Mouse (Mus musculus) embryo, embryonic 11 days (tissue): ENCODE data around the gene Hoxc6.

ENCODE experiments used
- DNase-seq: peaks from one replicate; pipeline ENCODE4 v3.0.0-alpha.2; 2015

Hoxc6 gene

DNA sequence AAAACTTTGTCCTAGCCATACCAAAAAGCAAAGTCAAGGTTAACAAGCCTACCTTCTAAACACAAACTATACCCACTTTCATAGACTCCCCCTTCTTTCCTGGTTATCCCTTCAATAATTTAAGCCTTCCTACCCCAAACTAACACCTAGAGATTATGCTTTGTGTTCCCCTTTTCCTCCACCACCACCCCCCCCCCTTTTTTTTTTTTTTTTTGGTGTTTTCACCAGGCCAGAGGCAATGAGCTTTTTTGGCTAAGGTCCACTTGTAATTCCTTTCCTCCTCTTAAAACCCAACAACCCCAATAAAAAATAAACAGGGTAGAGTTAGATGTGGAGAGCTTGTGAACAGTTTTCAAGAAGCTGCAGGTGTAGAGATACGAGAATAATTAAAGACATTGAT lies 28.8 kb upstream of the Hoxc6 start:
- no peak for DNase-seq

DNA sequence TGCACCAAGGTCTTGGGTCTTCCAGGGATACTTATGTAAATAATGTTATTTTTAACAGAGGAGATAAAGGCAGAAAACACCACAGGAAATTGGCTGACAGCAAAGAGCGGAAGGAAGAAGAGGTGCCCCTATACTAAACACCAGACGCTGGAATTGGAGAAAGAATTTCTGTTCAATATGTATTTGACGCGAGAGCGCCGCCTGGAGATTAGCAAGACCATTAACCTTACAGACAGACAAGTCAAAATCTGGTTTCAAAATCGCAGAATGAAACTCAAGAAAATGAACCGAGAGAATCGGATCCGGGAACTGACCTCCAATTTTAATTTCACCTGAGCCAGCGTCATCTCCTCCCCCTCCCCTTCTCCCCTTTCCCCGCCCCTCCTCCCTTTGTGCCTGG lies 27.3 kb upstream of the Hoxc6 start:
- DNase-seq = no peak

DNA sequence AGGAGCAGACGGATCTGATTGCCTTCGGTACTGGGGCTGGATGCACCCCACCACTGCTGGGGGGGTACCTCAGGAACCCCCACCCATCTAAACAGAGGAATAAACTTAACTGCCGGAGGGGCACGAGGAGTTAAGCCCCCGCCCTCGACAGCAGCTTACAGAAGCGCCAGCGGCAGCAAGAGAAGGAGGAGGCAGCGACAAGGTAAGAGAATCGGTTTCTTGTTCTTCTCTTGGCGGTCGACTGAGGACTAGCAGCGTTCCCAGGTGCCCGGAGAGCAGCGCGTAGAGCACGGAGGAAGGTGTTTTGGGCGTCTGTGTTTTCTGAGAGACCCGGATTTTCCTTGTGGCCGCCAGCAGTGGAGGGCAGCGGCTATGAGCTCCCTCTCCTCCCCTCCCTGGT lies 25.8 kb upstream of the Hoxc6 start:
- DNase-seq = no peak

DNA sequence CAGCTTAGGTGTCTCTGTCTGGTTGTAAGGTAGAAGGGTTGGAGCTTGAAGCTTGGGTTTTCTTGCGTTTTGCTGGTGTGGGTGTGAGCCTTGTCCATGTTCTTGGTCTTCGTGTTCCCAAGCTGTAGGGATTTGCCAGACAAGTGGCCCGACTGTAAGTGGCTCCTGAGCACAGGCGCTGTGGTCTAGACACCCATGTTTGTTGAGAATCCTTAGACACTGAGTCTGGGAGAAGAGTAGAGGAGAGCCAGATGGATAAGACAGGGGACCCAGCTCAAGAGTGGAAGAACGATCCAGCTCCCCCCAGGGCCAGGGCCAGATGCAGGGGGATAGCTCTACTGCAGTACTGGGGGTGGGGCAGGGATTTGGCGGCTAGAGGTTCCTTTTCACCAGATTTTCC lies 25.3 kb upstream of the Hoxc6 start:
- no peak for DNase-seq

DNA sequence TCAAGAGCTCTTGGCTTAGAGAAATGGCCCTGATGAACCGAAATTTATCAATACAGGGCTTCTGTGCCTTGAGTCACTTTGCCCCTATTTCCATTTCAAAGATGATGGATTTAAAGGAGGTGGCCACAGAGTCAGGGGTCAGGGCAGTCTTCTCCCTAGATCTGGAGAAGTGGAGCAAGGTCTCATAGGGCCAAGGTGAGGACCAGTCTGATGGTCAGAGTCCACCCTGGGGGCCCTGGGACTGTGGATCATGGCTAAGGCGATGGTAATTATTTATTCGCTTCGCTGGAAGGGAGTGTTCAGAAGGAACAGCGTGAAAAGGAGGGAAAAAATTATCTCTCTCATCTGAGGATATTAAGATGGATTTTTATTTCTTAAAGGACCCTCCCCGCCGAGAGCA lies 23.0 kb upstream of the Hoxc6 start:
- no peak for DNase-seq

DNA sequence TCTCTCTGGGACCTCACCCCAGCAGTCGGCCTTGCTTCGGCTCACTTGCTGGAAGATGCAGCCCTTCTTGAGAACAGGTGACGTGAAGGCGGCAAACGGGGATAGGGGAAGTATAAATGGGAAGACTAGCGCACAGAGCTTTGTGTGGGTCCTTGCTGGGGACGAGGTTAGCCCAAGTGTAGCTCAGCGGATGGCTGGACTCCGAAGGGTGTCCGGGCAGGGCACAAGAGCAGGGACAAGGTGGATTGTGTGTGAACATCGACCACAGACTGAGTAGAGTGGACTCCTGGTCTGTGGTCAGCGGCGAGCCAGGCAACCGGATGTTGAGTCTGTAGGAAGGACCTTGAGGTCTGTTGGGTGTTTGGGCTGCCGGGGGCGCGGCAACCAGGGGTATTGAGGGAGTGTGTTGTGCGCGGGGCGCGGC lies 22.4 kb upstream of the Hoxc6 start:
- DNase-seq = no peak

DNA sequence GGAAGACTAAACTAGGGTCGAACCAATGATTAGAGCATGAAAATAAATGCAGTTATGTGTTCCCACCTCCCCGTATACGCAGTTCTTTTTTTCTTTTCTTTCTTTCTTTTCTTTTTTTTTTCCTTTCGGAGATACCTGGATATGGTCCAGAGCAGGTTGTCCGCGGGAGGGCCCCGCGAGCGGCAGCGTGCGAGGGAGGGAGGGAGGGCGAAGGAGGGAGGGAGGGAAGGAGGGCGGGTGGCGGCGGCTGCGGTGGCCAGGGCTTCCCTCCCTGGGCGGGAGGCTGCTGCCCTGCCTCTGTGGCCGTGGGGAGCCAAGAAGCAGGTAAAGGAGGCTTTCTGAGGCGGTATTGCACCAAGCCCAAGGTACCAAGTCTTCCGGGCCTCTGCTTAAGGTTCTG lies 21.9 kb upstream of the Hoxc6 start, which contains the start of gene Hoxc9:
TSS of gene Hoxc9 (plus strand) at position 269 of the 400 bp plus-strand sequence.
- no peak for DNase-seq

DNA sequence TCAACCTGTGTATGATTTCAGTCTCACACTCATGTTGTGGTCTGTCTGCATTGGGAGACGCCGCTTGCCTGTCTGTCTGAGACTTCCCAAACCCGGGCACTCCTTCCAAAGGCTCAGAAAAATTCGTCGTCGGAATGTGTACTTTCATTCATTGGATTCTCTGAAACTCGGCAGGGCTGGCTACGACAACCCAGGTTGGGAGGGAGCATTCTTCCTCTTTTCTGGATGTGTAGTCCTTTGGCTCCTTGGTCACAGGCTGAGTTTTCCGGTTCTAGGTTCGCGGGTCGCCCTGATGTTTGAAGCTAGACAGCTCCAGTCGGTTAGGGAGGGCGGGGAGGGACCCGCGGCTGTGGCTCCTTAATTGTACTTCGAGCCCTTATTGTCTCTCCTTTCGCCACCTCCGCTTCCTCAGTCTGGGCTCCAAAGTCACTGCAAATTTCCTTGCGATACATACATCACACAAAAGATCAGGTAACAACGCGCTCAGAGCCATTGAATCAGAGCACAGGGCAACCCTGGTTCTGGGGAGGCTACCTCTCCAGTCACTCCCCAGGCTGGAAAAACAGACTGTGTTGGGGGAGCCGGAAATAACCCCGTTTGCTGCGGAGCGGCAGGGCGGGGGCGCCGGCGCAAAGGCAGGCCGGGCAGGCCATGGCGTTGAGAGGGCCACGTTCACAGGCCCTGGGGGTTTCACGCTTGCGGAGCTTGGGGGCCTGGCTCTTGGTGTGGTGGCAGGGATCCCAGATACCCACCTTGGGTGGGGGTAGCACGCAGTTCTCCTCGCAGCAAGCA lies 21.2 kb upstream of the Hoxc6 start:
- no peak for DNase-seq

DNA sequence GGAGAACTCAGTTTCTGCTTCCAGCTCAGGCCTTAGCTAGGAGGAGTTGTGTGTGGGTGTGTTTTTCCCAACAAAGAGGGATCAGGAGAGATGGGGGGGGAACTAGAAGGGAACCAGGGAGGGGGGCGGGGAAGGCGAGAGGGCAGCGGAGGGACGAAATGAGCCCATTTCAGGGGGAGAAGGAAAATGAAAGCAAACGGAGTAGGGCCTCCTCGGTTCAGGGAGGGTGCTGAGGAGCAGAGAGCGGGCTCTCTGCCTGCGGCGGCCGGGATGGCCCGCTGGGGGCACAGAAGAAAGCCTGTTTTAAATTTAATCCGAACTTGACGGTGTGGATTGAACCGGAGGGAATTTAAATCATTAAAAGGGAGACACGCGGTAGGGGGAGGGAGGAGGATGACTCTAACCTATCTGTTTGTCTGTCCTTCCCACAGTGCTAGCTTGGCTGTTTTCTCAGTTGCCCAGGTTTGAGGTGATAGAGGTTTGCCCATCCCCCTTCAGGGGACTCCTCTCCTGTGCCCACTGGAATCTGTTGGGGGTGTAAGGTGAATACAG lies 20.6 kb upstream of the Hoxc6 start:
- DNase-seq = no peak

DNA sequence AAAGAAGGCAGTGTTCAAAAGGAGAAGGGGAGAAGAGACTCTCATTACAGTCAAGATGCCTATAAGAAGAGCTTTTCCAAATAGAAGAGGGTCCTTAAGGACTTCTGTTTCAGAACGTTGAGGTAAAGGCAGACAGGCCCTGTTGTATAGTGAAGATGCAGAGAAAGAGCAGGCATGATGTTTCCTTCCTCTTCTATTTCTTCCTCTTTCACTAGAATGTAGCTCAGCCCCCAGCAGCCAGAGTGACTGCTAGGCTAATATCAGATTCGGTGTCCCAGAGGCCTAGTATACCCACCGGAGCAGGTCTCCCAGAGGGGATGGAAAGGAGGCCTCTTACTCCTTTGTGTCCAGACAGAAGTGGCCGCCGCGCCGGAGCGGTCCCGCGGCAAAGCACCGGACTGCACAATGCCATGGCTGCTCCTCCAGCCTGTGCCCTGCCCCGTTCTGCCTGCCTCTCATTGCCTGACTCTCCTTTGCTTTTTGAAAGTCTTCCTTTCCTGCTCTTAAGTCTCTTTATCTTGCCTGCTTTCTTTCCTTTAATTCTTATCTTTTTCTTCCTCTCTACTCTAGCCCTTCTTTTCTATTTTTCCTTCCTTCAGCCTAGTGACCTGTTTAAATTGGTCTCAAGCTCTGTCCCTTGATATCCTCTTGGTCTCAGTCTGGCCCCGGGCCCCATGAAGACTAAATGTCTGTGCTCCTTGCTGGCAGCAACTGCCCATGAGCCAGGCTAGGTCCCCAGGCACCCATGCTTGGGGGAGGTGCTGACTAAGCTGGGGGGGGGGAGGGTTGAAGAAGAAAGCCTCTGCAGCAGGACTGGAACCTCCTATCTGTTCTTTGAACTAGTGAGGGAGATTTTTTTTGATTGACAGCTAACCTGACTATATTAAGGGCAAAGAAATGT lies 19.2 kb upstream of the Hoxc6 start:
- no peak for DNase-seq

DNA sequence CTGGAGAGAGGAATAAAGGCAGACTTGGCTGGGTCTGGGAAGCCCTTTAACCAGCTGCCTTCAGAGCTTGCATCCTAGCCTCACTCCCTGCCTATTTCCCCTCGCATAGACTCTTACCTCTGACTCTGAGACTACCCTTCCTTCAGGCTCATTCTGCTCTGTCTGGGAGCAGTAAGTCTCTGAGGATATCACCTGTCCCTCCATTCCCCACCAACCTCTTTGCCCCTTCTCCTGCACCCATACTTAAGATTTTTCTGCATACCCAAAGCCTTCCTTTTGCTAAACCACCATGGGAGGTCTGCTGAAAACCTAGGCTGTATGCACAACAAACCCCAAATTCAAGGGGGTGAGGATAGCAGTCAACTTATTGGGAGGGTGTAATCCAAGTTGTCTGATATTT lies 18.1 kb upstream of the Hoxc6 start:
- DNase-seq = no peak

DNA sequence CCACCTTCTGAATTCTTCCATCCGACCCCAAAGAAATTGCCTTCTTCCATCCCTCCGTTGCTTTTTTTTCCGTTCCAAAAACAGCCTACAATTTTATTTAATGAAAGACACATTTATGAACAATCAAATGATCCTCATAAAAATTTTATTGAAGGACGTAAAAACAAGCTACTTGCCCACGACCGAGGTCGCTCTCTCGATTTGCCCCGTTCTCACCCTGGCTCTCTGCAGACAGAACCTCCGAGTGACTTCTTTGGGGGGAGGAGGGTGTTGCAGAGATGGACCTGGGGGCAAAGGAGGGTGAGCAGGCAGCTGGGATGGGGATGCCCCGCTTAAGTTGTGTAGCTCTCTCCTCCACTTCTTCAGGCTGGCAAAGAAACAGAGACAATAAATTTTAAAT lies 17.7 kb upstream of the Hoxc6 start:
- no peak for DNase-seq

DNA sequence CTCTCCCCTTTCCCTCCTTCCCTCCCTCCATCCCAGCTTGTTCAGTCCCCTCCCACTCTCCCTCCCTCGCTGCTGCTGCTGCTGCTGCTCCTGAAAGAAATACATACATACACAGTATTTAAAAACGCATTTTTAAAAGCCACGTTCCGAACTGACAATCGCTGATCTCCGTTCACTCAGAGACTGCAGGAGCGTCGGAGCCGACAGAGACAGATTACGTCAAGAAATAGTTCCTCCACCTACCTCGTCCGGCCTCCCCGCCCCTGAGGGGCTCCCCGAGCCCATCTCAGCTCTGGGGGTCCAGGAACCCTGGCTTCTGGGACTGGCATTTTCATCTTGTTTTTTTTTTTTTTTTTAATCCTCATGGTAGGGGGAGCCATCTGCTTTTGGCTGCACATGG lies 17.1 kb upstream of the Hoxc6 start:
- no peak for DNase-seq

DNA sequence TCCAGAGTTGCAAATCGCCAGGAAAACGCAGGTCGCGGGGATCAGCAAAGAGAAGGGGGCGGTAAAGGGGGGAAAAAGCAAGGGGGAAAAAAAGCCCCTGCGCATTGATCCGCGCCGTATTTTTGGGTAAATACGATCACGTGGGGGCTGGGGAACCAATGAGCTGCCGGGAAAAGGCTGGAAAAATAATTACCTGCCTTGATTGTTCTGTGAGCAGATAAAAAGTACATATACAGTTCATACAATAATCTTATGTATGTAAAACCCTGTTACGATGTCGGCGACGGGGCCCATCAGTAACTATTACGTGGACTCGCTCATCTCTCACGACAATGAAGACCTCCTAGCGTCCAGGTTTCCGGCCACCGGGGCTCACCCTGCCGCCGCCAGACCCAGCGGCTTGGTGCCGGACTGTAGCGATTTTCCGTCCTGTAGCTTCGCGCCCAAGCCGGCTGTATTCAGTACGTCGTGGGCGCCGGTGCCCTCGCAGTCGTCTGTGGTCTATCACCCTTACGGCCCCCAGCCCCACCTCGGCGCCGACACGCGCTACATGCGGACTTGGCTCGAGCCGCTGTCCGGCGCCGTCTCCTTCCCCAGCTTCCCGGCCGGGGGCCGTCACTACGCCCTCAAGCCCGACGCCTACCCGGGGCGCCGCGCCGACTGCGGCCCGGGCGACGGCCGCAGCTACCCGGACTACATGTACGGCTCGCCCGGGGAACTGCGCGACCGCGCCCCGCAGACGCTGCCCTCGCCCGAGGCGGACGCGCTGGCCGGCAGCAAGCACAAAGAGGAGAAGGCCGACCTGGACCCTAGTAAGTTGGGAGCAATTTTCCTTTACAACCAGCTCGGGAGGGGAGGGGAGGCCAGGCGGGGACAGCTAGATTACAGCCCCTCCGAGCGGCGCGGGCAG lies 16.4 kb upstream of the Hoxc6 start:
- DNase-seq = peak; percentile 88

DNA sequence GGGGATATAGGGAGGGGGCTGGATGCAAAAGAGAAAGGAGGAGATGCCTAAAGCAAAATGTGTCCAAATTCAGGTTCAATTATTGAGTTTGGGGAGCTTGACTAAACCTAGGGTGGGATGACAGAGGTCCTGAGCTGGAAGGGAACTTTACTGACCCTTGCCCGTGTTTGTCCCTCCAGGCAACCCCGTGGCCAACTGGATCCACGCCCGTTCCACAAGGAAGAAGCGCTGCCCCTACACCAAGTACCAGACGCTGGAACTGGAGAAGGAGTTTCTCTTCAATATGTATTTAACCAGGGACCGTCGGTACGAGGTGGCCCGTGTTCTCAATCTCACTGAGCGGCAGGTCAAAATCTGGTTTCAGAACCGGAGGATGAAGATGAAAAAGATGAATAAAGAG lies 14.3 kb upstream of the Hoxc6 start:
- no peak for DNase-seq

DNA sequence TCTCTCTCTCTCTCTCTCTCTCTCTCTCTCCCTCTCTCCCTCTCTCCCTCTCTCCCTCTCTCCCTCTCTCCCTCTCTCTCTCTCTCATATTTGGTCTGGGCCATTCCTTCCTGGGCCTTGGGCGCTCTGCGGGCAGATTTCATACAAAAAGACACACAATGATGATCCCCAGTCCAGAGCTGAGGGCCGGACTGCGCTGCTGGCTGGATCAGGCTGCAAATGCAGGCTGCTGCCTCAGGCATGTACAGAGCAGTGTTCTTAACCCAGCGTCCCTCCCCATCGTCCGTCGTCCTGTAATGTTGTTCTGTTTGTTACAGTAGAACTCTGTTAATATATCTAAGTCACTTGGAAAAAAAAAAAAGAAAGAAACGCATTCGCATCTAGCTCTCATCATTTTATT lies 13.5 kb upstream of the Hoxc6 start:
- DNase-seq = no peak

DNA sequence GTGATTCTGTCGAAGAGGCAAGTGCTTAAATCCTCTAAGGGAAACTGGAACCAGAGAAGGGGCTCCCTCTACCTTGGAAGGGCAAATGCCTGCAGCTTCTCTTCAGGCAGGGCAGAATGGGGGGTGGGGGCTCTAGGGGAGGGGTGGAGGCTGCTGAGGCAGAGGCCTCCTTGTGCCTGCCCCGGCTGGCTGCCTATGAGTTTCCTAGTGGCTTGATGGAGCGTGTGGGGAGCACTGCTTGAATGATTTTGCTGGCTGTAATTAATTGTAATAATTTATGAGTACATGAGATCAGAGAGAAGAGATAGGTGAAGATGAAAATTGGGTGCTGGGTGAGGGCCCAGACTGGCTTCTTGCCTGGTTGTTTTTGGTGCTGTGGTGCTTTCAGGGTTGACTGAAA lies 13.1 kb upstream of the Hoxc6 start:
- DNase-seq = no peak

DNA sequence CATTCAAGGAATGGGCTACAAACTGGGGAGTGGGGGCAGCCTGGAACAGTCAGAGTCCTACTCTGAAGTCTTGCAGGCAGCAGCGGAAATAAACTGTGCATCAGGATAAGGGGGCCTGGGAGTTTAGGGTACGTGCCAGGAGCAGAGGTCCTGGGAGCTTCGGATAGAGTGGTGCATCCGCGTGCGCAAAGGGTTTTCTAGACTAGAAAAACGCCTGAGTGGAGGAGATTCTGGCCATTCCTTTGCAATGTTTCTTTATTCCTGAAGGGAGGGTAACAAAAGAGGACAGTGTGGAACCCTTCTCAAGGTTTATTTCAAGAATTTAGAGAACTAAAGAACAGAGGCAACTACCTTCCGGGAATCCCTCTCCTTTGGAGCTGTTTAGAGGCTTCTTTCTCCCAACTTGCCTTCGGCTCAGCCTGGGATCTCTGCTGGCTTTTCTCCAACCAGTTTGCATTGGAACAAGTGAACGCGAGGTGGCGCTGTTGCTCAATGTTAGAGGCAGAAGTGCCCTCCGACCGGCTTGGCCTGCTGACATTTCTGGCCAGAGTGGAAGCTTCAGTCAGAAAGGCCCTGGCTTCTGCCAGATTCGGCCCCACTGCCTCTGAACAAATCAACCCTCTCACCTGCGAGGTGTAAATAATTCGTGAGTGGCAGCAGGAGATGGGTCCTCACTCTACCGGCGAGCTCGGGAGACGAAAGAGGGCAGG lies 10.8 kb upstream of the Hoxc6 start:
- peak; percentile 96 for DNase-seq

DNA sequence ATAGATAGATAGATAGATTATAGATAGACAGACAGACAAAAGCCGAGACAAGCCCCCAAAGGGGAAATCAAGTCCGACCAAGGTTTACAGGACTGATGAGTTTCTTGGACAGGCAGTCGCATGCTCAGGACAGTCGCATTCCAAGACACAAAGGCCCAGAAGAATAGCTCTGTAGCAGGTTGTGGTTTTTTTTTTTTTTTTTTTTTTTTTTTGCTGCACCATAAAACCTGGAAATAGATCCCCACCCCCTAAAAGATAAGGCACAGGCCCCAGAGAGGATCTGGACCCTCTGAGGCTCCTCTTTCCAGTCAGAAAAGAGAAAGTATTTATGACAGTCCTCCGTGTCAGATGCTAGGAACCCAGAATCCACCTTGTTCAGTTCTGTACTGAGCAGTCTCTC lies 10.0 kb upstream of the Hoxc6 start:
- DNase-seq = no peak

DNA sequence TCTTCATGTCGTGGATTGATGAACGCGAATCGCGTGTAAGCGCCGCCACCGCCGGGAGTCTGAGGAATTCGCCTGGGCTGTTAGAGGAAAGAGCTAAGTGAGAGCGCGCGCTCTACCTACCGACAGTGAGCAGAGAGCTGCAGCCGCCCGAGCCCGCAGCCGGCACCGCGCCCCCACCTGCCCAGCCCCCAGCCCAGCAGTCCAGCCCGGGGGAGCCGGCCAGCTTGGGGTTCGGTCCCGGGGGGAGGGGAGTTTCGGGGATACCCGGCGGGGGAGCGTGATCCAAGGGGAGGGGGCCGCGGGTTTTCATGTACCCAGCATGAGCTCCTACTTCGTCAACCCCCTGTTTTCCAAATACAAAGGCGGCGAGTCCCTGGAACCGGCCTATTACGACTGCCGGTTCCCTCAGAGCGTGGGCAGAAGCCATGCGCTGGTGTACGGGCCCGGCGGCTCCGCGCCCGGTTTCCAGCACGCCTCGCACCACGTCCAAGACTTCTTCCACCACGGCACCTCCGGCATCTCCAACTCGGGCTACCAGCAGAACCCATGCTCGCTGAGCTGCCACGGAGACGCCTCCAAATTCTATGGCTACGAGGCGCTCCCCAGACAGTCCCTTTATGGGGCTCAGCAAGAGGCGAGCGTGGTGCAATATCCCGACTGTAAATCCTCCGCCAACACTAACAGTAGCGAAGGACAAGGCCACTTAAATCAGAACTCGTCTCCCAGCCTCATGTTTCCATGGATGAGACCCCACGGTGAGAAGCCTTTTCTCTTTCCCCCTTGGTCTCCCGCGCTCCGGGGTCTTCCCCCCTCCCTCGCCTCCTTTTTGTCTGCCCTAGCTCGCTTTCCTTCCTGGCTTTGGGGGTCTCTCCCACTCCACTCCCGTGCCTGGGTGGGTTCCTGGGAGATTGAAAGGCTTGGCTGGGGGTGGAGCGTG lies 7.3 kb upstream of the Hoxc6 start, which contains the start of gene Hoxc8:
TSS of gene Hoxc8 (plus strand) at position 147 of the 937 bp plus-strand sequence.
- DNase-seq = peak; percentile 80

DNA sequence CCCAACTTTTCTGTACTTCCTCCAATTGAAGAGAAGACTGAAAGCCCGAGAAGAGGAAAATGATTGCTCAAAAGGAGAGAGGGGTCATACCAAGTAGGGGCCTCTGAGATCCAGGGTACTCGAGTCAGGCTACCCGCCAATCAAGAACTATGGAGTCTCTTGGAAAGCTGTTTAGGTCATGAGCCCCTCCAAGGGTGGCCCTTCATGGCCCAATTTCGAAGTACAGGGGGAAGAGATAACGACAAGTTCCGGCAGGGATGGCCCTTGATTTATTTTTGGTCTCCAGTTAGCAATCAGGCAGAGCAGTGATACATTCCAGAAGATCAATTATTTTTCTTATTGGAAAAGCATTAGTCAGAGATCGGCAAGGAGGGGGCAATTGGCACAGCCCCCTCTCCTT lies 6.3 kb upstream of the Hoxc6 start:
- DNase-seq = no peak
